Mouse (Mus musculus) ES-Bruce4 (cell line): Measurements from ENCODE around the gene Sgcd. TPM values are rescaled to one million over a fixed set of nuclear protein-coding genes. Genes with fewer than 3 reads are reported as not detected.

Experiments
- H3K27ac ChIP-seq: 2 replicates; pipeline ENCODE4 v1.5.1; 2012; ENCODE audit warnings: low read length, inconsistent platforms; ENCODE audit not compliant: insufficient read depth
- H3K27me3 ChIP-seq: 2 replicates; pipeline ENCODE4 v1.6.1; 2012; ENCODE audit warnings: mild to moderate bottlenecking, low read length, inconsistent platforms; ENCODE audit not compliant: control insufficient read depth, poor library complexity, insufficient read depth, severe bottlenecking
- H3K36me3 ChIP-seq: 2 replicates; pipeline ENCODE4 v1.6.1; 2012; ENCODE audit warnings: inconsistent platforms, mild to moderate bottlenecking, low read length, moderate library complexity; ENCODE audit not compliant: control insufficient read depth, poor library complexity, insufficient read depth, severe bottlenecking
- H3K4me1 ChIP-seq: one replicate; pipeline ENCODE4 v1.8.1; 2011; ENCODE audit warnings: low read length; ENCODE audit not compliant: control insufficient read depth, insufficient read depth
- H3K4me3 ChIP-seq: 2 replicates; pipeline ENCODE4 v1.5.1; 2011; ENCODE audit warnings: low read depth, mild to moderate bottlenecking, low read length
- H3K9ac ChIP-seq: 2 replicates; pipeline ENCODE4 v1.6.1; 2012; ENCODE audit warnings: low read depth, mild to moderate bottlenecking, inconsistent platforms; ENCODE audit not compliant: poor library complexity, severe bottlenecking
- H3K9me3 ChIP-seq: replicated peaks from 2 replicates; pipeline ENCODE4 v1.6.1; 2012; ENCODE audit warnings: mild to moderate bottlenecking, low read length, inconsistent platforms; ENCODE audit not compliant: control insufficient read depth, poor library complexity, insufficient read depth, severe bottlenecking
- CTCF ChIP-seq: IDR thresholded peaks from one replicate; pipeline ENCODE4 v1.8.1; 2011; ENCODE audit warnings: low read depth, low read length
- EP300 ChIP-seq: IDR thresholded peaks from 2 replicates; pipeline ENCODE4 v1.6.1; 2011; ENCODE audit warnings: low read depth, low read length; ENCODE audit not compliant: insufficient read depth
- POLR2A ChIP-seq: IDR thresholded peaks from one replicate; pipeline ENCODE4 v1.8.1; 2011; ENCODE audit warnings: low read length; ENCODE audit not compliant: insufficient read depth
- polyA plus RNA-seq: library from polyadenylated mRNA; stranded (reverse); fragments of >200 nt; gene quantifications from 2 replicates; pipeline ENCODE4 v1.2.4, GENCODE M21; 2011; ENCODE audit warnings: low read depth; ENCODE audit not compliant: missing spikeins, insufficient read depth, insufficient read length

The Sgcd gene
- polyA plus RNA-seq, 1 experiment: 0.42 TPM

- Histone ChIP-seq H3K27me3 (no peaks in the 10 kb centered on the region), H3K9me3 (no peaks in the 10 kb centered on the region), H3K4me3 (no peak overlapping the region), H3K36me3 (no peaks in the 10 kb centered on the region), H3K27ac (no peak overlapping the region), H3K9ac (no peak overlapping the region), H3K4me1 (no peaks in the 10 kb centered on the region)
- TF ChIP-seq POLR2A: no peak
- no peak for TF ChIP-seq EP300
- no peak for TF ChIP-seq CTCF
Measured at GRCm38 (mm10) chr11:47242401-47242800, 746.4 kb downstream of the Sgcd start.

- H3K9me3 ChIP-seq: no peaks in the 10 kb centered on the region
- TF ChIP-seq CTCF (no peak), POLR2A (no peak)
- no peak overlapping the region for H3K9ac ChIP-seq
Measured at GRCm38 (mm10) chr11:47228222-47228621, 760.5 kb downstream of the Sgcd start.

GRCm38 (mm10) chr11:47224148-47224547 lies 764.6 kb downstream of the Sgcd start:
- H3K9me3 ChIP-seq: no peaks in the 10 kb centered on the region
- no peak overlapping the region for H3K9ac ChIP-seq
- no peak overlapping the region for H3K27ac ChIP-seq
- no peak overlapping the region for H3K4me3 ChIP-seq
- TF ChIP-seq EP300 (no peak), CTCF (no peak), POLR2A (no peak)
- no peaks in the 10 kb centered on the region for H3K4me1 ChIP-seq
- H3K36me3 ChIP-seq: no peaks in the 10 kb centered on the region
- no peaks in the 10 kb centered on the region for H3K27me3 ChIP-seq

More at GRCm38 (mm10) chr11:47228222-47228621, 760.5 kb downstream of the Sgcd start:
- Histone ChIP-seq H3K27ac (no peak overlapping the region), H3K36me3 (no peaks in the 10 kb centered on the region), H3K27me3 (no peaks in the 10 kb centered on the region), H3K4me1 (no peaks in the 10 kb centered on the region), H3K4me3 (no peak overlapping the region)

- H3K27me3 ChIP-seq: no peaks in the 10 kb centered on the region
- H3K9ac ChIP-seq: no peak overlapping the region
- H3K4me3 ChIP-seq: no peak overlapping the region
- no peaks in the 10 kb centered on the region for H3K4me1 ChIP-seq
- H3K27ac ChIP-seq: no peak overlapping the region
- H3K36me3 ChIP-seq: no peaks in the 10 kb centered on the region
- no peak for TF ChIP-seq CTCF
- TF ChIP-seq EP300: no peak
- TF ChIP-seq POLR2A: no peak
- H3K9me3 ChIP-seq: no peaks in the 10 kb centered on the region
Measured at GRCm38 (mm10) chr11:47211531-47211930, 777.2 kb downstream of the Sgcd start.

GRCm38 (mm10) chr11:47206461-47206860 lies 782.3 kb downstream of the Sgcd start:
- TF ChIP-seq CTCF (no peak), POLR2A (no peak), EP300 (no peak)
- H3K9ac ChIP-seq: no peak overlapping the region
- no peaks in the 10 kb centered on the region for H3K9me3 ChIP-seq
- no peak overlapping the region for H3K27ac ChIP-seq
- H3K4me3 ChIP-seq: no peak overlapping the region
- no peaks in the 10 kb centered on the region for H3K4me1 ChIP-seq
- H3K27me3 ChIP-seq: no peaks in the 10 kb centered on the region
- H3K36me3 ChIP-seq: no peaks in the 10 kb centered on the region

- Histone ChIP-seq H3K4me3 (no peak overlapping the region), H3K27me3 (no peaks in the 10 kb centered on the region), H3K9ac (no peak overlapping the region), H3K36me3 (no peaks in the 10 kb centered on the region), H3K4me1 (no peaks in the 10 kb centered on the region), H3K27ac (no peak overlapping the region), H3K9me3 (no peaks in the 10 kb centered on the region)
- TF ChIP-seq POLR2A: no peak
Measured at GRCm38 (mm10) chr11:47199106-47199505, 789.7 kb downstream of the Sgcd start.

GRCm38 (mm10) chr11:47188556-47188955 lies 800.2 kb downstream of the Sgcd start:
- no peaks in the 10 kb centered on the region for H3K36me3 ChIP-seq
- H3K4me3 ChIP-seq: no peak overlapping the region
- H3K9ac ChIP-seq: no peak overlapping the region
- H3K9me3 ChIP-seq: no peaks in the 10 kb centered on the region
- no peak for TF ChIP-seq CTCF
- no peak for TF ChIP-seq EP300
- H3K4me1 ChIP-seq: no peaks in the 10 kb centered on the region
- H3K27ac ChIP-seq: no peak overlapping the region
- H3K27me3 ChIP-seq: no peaks in the 10 kb centered on the region
